Mouse (Mus musculus) kidney, postnatal 10 days (tissue): Measurements from ENCODE around the gene Thbs3.

ENCODE experiments used
- DNase-seq: peaks from one replicate; pipeline ENCODE4 v3.0.0; 2021; ENCODE audit warnings: mixed read lengths

Thbs3 gene

GRCm38 (mm10) chr3:89256177-89256576, 41.2 kb downstream of the Thbs3 start:
- DNase-seq = no peak

GRCm38 (mm10) chr3:89259076-89259475, 44.1 kb downstream of the Thbs3 start, which contains the start of gene Dpm3:
Gene Dpm3 (plus strand): TSS chr3:89259358.
- DNase-seq = no peak

GRCm38 (mm10) chr3:89260211-89260610, 45.2 kb downstream of the Thbs3 start:
- no peak for DNase-seq

GRCm38 (mm10) chr3:89262417-89262816, 47.4 kb downstream of the Thbs3 start:
- DNase-seq = peak; percentile 43

- DNase-seq = peak; percentile 87
Measured at GRCm38 (mm10) chr3:89266439-89266893, 51.5 kb downstream of the Thbs3 start.

GRCm38 (mm10) chr3:89268916-89269315, 53.9 kb downstream of the Thbs3 start:
- no peak for DNase-seq

- peak; percentile 93 for DNase-seq
Measured at GRCm38 (mm10) chr3:89270051-89270755, 55.2 kb downstream of the Thbs3 start, which contains the start of gene Slc50a1. Gene Slc50a1 (minus strand): TSS chr3:89270570.

- DNase-seq = peak; percentile 52
Measured at GRCm38 (mm10) chr3:89270891-89271290, 55.9 kb downstream of the Thbs3 start.

- peak; percentile 70 for DNase-seq
Measured at GRCm38 (mm10) chr3:89271760-89272159, 56.8 kb downstream of the Thbs3 start.

- no peak for DNase-seq
Measured at GRCm38 (mm10) chr3:89276061-89276460, 61.1 kb downstream of the Thbs3 start.
